Mouse (Mus musculus) bone marrow macrophage, adult 2 months (primary cell): ENCODE data around the gene Ddx19b.

Experiments used
- CTCF ChIP-seq: IDR thresholded peaks from 2 replicates; pipeline ENCODE4 v1.5.1; 2012; ENCODE audit warnings: low read depth, mild to moderate bottlenecking, low read length, moderate library complexity
- POLR2A ChIP-seq: IDR thresholded peaks from 2 replicates; pipeline ENCODE4 v1.6.1; 2012; ENCODE audit warnings: mild to moderate bottlenecking, low read depth, low read length, borderline replicate concordance

DNA sequence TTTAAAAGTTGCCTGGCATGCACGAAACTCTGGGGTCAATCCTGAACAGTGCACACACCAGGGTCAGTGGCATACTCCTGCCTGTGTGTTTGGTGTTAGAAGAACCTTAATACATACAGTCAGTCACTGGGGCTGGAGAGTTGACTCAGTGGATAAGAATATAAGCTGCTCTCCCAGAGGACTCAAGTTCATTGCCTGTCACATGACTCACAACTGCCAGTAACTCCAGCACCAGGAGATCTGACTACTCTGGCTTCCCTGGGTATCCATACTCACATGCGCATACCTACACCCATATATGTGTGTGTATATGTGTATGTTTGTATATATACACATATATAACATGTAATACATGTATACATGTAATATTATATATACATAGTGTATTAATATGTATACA, 68.5 kb downstream of the Ddx19b start:
- TF ChIP-seq CTCF, result no peak
- no peak for TF ChIP-seq POLR2A
